Mouse (Mus musculus) olfactory bulb, adult 2 months (tissue): ENCODE data around the gene Vps52.

ENCODE experiments used
- CTCF ChIP-seq: fragments of 200-500 bp; IDR thresholded peaks from 2 replicates; pipeline ENCODE4 v1.5.1; 2012; ENCODE audit warnings: low read depth, mild to moderate bottlenecking, low read length, moderate library complexity; ENCODE audit not compliant: insufficient read depth
- POLR2A ChIP-seq: fragments of 200-500 bp; IDR thresholded peaks from 2 replicates; pipeline ENCODE4 v1.6.1; 2012; ENCODE audit warnings: mild to moderate bottlenecking, low read depth, low read length, moderate library complexity; ENCODE audit not compliant: insufficient read depth

DNA sequence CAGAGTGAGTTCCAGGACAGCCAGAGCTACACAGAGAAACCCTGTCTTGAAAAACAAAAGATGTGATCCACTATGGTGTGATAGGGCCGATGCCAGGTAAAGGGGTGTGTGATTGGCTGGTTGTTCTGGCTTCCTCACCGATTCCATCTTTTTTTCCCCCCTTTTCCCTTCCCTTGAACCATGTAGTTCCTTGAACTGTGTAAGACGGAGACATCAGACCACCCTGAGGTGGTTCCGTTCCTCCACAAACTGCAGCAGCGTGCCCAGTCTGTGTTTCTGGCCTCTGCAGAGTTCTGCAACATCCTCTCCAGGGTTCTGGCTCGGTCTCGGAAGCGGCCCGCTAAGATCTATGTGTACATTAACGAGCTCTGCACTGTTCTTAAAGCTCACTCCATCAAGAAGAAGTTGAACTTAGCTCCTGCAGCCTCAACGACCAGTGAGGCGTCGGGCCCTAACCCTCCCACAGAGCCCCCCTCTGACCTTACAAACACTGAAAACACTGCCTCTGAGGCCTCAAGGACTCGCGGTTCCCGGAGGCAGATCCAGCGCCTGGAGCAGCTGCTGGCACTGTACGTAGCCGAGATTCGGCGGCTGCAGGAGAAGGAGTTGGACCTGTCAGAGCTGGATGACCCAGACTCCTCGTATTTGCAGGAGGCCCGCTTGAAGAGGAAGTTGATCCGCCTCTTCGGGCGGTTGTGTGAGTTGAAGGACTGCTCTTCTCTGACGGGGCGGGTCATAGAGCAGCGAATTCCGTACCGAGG lies 44.4 kb upstream of the Vps52 start:
- TF ChIP-seq CTCF = no peak
- TF ChIP-seq POLR2A = no peak
